Mouse (Mus musculus): ENCODE measurements around the gene Tomm22.

The Tomm22 gene

DNA sequence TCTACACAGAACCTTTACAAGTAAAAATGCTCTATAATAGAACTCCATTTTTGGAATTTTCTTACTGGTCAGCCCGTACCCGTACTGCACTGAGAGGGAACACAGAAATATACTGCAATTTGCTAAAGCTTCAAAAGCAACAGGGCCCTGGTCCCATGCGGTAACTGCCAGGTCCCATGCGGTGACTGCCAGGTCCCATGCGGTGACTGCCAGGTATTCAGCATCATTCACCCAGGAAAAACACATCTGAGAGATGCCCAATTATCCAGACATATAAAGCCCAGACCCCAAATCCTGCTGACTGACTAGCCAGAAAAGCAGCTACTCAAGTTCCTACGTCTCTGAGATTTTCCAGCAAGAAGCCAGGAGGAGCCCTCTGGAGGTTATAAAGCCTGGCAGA lies 14.0 kb downstream of the Tomm22 start:
- no peak for ATAC-seq (ENCODE audit: insufficient number of reproducible peaks, low FRiP score, low TSS enrichment)

- no peak for ATAC-seq (ENCODE audit: insufficient number of reproducible peaks, low FRiP score, low TSS enrichment)
Observed at GRCm38 (mm10) chr15:79685141-79685641, 14.5 kb downstream of the Tomm22 start.

GRCm38 (mm10) chr15:79686046-79686869 lies 15.6 kb downstream of the Tomm22 start:
- no peak for ATAC-seq (ENCODE audit: insufficient number of reproducible peaks, low FRiP score, low TSS enrichment)

DNA sequence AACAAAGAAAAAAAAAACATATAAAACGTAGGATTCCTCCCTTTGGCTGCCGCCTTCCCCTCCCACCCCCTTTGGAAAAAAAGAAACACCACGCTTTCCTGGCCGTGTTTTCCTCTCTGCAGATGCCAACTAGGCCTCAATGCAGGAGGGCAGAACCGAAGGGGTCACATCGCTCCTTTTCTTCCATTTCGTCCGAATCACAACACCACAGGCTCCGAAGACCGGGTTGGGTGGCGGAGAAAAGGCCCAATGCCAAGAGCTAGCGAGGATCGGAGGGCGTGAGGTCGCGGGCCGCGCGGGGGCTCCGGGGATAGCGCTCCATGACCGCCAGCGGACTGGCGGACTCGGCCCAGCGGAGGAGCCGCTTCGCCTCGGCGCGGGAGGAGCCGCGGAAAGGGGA lies 16.5 kb downstream of the Tomm22 start:
- ATAC-seq (ENCODE audit: insufficient number of reproducible peaks, low FRiP score, low TSS enrichment), result no peak

- peak; percentile 64 for ATAC-seq (ENCODE audit: insufficient number of reproducible peaks, low FRiP score, low TSS enrichment)
Observed at GRCm38 (mm10) chr15:79687646-79688267, 17.1 kb downstream of the Tomm22 start, which contains the start of gene Josd1. Gene Josd1 (minus strand): TSS chr15:79687919.

- no peak for ATAC-seq (ENCODE audit: insufficient number of reproducible peaks, low FRiP score, low TSS enrichment)
Observed at GRCm38 (mm10) chr15:79688268-79688956, 17.8 kb downstream of the Tomm22 start.

GRCm38 (mm10) chr15:79689662-79690425 lies 19.2 kb downstream of the Tomm22 start:
- no peak for ATAC-seq (ENCODE audit: insufficient number of reproducible peaks, low FRiP score, low TSS enrichment)

DNA sequence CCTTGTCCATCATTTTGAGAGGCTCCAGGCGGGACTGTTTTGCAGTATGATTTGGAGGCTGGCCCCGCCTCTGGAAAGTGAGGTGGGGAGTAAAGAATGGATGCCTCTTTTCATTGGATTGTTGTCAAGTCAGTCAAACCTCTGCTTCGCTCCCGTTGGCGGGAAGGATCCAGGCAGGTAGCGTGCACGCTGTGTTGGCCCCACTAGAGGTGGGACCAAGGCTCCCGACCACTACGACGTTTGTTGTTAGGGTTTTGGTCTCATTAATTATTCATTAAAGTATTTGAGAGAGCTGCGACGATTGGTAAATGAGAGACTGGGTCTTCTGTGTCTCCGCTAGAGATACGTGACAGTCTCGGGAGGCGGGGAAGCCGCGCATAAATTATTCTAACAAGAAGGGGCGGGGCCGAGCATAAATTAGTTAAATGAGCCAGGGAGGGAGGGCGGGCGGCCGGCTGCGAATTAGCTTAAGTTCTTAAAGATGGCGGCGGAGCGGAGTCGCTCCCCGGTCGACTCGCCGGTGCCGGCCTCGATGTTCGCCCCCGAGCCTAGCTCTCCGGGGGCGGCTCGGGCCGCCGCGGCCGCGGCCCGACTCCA lies 19.9 kb downstream of the Tomm22 start, which contains the start of gene Gtpbp1:
Gtpbp1 (plus strand) TSS at position 420 of the 597 bp plus-strand sequence.
- peak; percentile 91 for ATAC-seq (ENCODE audit: insufficient number of reproducible peaks, low FRiP score, low TSS enrichment)

DNA sequence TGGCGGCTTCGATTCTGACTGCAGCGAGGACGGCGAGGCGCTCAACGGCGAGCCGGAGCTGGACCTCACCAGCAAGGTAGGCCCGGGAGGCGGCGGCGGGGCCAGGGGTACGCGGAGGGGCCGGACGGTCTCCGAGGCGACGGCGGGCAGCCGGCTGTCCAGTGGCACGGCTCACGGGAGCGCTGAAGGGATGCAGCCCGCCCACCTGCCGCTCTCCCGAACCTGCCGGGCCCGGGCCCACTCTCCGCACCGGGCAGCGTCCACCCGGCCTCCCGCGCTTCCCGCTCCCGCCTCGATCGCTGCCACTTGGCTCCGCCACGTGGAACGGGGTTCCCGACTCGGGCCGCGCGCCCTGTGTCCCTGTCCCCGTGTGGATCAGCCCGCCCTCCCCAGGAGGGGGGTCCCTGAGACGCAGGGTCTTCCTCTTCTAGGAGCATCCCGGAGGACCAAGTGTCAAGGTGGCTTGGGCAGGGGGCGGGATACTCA lies 20.4 kb downstream of the Tomm22 start:
- ATAC-seq (ENCODE audit: insufficient number of reproducible peaks, low FRiP score, low TSS enrichment), result peak; percentile 2; the same call in 1 of the 2 replicates

DNA sequence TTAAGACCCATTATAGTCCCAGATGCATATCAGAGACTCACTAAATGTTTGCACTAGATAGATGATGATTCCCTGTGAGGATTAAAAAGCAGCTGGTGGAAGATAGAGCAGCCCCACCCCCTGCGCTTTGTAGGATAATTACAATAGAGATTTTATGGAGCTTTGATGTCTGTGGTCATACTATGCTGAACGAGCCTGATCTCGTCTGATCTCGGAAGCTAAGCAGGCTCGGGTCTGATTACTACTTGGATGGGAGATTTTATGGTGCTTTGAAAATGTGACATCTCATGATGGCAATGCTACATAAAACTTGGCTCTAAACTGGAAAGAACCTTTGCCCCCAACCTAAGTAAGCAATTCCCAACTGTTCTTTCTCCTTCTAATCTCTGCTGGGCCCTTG lies 21.7 kb downstream of the Tomm22 start:
- ATAC-seq (ENCODE audit: insufficient number of reproducible peaks, low FRiP score, low TSS enrichment), result no peak

GRCm38 (mm10) chr15:79693740-79694139 lies 23.1 kb downstream of the Tomm22 start:
- ATAC-seq (ENCODE audit: insufficient number of reproducible peaks, low FRiP score, low TSS enrichment), result no peak

DNA sequence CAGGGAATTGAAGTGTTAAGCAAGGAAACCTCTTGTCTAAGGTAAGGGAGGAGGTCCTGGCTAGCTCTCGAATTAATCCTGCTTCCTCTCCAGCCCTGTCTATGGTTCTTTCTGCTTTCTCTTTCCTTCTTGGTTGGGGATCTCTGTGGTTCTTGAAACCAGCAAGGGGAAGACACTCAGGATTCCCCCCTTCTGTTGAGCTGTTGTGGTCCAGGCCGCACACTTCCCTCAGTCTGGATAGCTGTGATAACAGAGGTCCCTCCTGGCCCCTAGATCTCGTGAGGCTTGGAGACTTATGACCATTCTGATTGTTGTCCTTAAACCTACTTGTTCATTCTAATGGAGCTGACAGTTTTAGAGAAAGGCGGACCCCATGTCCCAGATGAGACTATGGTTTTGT lies 23.9 kb downstream of the Tomm22 start:
- ATAC-seq (ENCODE audit: insufficient number of reproducible peaks, low FRiP score, low TSS enrichment), result no peak

DNA sequence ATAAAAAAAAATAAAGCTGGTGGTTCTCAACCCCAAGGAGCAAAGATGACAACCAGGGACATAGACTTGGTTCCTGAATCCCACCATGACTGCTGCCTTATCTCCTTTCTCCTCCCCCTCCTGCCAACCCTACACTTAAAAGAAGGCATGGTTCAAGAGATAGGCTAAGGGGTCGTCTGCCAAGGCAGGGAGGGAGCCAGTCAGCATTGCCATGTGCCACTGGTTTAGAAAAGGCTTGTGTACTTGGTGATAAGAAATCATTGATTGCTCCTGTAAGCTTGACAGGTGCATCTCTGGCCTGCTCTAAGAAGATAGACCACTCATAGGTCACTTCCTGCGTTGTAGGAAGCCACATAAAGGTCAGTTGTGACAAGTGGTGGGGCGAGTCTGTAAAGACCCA lies 24.9 kb downstream of the Tomm22 start:
- no peak for ATAC-seq (ENCODE audit: insufficient number of reproducible peaks, low FRiP score, low TSS enrichment)

DNA sequence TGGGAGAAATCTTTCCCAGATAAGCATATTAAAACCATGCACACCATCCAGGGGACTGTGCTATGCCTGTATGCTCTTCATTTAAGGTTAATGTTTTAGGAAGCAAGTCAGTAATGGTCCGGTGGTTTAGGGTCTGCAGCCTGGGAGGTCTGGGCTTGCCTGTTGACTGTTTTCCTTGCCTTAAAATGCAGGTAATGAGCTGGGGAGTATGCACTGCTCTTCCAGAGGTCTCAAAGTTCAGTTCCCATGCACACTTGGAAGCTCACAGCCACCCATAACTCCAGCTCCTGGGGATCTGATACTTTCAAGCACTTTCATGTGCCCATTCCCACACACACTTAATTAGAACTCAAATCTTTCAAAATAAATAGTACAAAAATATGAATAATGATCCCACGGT lies 25.8 kb downstream of the Tomm22 start:
- no peak for ATAC-seq (ENCODE audit: insufficient number of reproducible peaks, low FRiP score, low TSS enrichment)

DNA sequence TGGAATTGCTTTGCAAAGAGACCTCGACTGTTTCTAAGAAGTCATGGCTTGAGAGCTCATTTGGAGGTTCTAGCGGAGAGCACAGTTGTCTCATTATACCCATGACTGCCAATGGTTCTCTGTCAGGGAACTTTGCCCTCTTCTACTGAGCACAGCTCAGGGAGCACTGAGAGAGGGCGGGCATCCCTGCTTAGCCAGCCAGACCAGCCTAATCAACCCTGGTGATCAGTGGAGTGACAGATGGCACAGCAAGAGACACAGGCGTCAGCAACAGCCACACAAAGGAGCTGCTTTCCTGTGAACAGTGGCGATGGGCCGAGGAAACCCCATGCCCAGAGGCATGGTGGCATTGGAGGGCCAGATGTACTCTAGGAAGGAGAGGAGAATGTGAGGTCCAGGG lies 26.4 kb downstream of the Tomm22 start:
- peak; percentile 70; the same call in 1 of the 2 replicates for ATAC-seq (ENCODE audit: insufficient number of reproducible peaks, low FRiP score, low TSS enrichment)

DNA sequence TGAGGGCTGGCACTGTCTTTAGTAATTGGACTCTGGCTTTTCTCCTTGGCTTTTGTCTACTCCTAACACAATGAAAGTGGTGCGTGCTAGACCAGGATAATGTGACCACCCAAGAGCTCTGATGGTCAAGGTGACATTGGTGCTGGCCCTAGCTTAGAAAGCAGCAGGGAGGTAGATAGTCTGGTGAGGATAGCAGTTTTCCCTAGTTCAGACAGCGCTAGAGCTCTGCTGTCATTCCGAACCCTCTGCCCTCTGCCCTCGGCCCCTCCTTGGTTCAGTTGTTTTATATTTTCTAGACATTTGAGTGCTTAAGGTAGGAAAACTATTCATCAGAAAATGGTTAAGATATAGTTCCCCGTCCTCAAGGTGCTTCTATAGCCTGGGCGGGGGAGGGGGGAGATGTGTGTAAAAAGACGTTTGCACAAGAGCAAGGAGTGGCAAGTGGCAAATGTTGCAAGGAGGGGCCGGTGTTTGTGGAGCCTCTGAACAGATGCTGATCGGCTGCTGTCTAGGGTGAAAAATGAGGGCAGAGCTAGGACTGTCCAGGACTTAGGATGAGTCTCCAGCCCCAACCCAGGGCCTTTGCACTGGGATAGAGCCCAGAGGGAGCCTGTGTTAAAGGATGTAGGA lies 27.0 kb downstream of the Tomm22 start:
- ATAC-seq (ENCODE audit: insufficient number of reproducible peaks, low FRiP score, low TSS enrichment), result no peak

DNA sequence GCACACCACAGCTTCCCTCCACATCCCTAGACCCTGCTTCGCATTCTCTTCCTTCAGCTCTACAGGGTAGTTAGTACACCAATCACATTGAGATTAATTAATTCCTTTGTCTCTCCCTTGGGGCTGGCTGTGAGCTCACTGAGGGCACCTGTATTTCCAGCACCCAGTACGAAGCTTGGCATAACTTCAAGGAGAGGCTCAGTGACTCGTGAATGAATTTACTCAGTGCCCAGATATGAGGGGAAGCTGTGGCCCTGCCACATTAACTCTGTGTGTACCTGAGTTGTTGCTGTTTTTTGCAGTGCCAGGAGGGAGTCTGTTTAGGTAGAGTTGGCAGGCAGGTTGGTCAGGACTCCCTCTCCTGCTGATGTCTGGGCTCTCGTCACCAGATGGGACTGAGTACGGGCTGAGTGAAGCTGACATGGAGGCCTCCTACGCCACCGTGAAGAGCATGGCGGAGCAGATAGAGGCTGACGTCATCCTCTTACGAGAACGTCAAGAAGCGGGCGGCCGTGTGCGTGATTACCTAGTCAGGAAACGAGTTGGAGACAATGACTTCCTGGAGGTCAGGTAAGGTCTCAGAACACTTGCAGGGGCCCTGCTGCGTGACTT lies 36.0 kb downstream of the Tomm22 start:
- ATAC-seq (ENCODE audit: insufficient number of reproducible peaks, low FRiP score, low TSS enrichment), result peak; percentile 45; the same call in 1 of the 2 replicates

- no peak for ATAC-seq (ENCODE audit: insufficient number of reproducible peaks, low FRiP score, low TSS enrichment)
Observed at GRCm38 (mm10) chr15:79708229-79708822, 37.7 kb downstream of the Tomm22 start.

All from cerebellum, adult (tissue).